Mouse (Mus musculus): ENCODE measurements at regions not wholly inside any gene's neighbourhood (a gene's known extent, or its start where the extent isn't known, plus 50 kb on each side); places are given as distances from the start of the nearest gene placed in this dataset.
"Not testable (repeated sequence)": the region's sequence is repeated elsewhere in the genome, so short reads cannot be mapped to it uniquely, and the experiment has no call there.

DNA sequence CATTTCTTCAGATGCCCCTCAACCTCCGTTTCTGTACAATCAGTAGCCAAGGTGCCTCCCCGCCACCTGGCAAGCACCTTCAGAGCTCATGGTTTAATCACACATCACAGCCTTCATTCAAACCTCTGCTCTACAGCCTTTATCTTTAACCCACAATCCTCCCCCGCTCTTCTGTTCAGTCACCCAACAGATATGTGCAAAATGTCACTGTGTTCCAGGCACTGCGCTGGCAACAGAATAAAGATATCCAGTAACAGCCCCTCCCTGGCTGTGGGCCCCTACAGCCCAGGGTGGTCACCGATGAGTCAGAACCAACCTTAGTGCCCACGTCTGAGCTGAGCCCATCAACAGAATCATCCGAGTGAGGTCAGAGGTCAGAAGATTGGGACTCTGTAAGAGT, 54.3 kb upstream of the Ddr1 start:
- no peak for ATAC-seq (replicated peaks; ENCODE audit: insufficient number of reproducible peaks, low FRiP score, low TSS enrichment, poor library complexity, severe bottlenecking)

DNA sequence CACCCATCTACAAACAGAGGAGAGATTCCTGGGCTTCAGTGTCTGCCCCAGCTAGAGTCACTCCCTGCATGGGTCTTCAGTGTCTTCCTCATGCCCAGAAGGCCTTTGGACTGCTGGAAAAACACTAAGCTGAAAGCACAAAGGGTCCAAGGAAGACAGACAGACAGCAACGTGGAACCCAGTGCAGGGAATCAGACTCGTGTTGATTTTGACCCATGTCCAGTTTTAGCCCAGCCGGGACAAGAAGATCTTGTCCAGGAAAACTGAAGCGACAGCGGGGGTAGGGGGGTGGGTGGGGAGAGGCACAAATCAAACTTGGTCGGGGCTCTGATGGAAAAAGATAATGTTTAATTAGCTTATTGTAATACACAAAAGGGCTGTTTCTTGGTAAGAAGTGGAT, 55.3 kb upstream of the Ddr1 start:
- no peak for ATAC-seq (replicated peaks; ENCODE audit: insufficient number of reproducible peaks, low FRiP score, low TSS enrichment, poor library complexity, severe bottlenecking)

DNA sequence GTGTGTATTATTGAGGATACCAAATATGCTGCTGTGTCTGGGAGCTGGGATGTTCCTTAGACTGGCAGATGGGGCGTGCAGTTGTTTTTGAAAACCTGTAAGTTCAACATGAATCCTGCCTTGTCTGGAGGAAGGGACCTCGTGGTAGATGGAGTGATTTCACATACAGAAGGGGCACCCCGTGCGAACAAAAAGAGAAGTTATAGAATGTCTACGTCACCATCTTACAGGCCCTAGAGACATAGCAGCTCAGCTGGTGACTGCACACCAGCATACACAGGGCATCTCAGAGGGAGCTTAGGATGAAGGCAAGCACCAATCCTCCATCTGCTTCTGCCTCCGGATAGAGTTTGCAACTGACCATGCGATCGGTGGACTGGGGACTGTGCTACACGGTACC, 58.2 kb upstream of the Ddr1 start:
- ATAC-seq (replicated peaks; ENCODE audit: insufficient number of reproducible peaks, low FRiP score, low TSS enrichment, poor library complexity, severe bottlenecking): peak; percentile 65

DNA sequence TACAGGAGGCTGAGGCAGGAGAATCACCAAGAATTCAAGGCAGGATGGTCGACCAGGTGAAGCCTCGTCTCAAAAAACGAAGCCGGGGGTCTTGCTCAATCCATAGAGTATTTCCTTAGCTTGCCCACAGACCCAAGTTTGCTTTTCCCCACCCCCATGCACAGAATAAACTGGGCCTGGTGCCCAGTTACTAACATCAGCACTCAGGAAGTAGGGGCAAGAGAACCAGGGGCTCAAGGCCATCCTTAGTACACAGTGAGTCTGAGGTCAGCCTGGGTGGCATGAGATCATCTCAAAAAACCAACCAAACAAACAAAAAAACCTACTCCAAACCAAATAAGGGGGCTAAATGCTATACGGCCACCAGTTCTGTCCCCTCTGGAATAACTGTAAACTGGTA, 58.4 kb upstream of the Ier3 start:
- no peak for ATAC-seq (replicated peaks; ENCODE audit: insufficient number of reproducible peaks, low FRiP score, low TSS enrichment, poor library complexity, severe bottlenecking)

DNA sequence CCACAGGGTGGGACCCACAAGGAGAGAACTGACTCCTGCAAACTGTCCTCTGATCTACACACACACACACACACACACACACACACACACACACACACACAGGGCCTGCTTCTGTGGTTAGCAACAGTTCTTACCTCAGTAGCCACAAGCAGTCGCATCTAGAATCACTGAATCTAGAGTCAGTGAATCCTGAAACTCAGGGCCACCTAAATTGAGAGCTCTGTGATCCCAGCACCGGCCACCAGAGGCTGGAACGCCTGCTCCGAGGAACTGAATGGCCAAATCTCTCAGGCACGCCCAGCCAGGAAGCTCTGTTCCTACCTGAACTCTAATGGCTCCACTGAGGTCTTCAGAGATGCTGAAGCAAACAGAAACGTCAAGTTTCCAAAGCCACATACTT, 57.6 kb upstream of the Ier3 start:
- 0 out of 2 replicates have a peak, but pooled peaks have one; percentile 33 for ATAC-seq (replicated peaks; ENCODE audit: insufficient number of reproducible peaks, low FRiP score, low TSS enrichment, poor library complexity, severe bottlenecking)

DNA sequence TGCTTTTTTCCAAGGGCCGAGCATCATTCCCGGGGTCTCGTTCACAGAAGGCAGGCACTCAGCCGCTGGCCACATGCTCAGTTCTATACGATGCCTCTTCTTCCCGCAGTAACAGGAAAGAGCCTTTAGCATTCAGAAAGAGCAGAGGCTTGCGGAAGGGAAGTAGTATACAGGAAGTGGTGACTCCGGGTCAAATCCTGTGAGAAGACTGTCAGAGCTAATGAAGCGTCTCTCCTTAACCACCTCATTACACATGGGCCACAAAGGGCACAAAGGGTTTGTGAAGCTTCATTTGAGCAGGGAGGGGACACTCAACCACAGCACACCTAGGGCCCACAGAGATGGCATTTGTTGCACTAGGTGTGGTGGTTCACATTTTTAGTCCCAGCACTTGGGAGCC, 55.1 kb upstream of the Ier3 start:
- ATAC-seq (replicated peaks; ENCODE audit: insufficient number of reproducible peaks, low FRiP score, low TSS enrichment, poor library complexity, severe bottlenecking): peak; percentile 38; the same call in 1 of the 2 replicates

DNA sequence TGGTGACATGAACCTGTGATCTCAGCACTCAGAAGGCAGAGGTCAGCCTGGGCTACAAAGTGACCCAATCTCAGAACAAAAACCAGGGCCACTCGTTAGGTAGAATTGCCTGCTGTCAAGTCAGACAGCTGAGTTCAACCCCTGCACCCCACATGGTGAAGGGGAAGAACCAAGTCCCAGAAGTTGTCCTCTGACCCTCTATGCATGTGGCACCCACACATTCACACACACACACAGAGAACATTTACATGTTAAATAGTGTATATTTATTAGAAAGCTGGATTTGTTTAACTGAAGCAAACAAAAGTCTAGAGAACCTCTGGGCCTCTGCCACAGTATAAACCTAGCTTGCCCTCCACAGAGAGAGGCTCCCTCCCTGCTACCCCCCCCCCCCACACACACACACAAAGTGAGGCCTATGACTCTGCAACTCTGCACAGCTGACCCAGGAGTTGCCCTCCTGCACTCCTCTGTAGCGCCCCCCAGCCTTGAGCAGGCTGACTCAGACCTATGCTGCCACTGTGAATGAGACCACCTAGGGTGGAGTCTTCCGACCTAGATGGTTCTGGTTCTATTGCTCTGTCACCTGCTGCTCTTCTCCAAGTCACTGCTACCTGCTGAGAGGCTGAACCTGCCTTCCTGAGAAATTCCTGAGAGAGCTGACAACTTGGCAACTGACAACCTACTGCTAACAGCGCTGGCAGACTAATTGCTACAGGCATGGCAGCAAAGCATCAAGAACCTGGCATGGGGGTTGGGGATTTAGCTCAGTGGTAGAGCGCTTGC, 52.1 kb upstream of the Ier3 start:
- ATAC-seq (replicated peaks; ENCODE audit: insufficient number of reproducible peaks, low FRiP score, low TSS enrichment, poor library complexity, severe bottlenecking): no peak

DNA sequence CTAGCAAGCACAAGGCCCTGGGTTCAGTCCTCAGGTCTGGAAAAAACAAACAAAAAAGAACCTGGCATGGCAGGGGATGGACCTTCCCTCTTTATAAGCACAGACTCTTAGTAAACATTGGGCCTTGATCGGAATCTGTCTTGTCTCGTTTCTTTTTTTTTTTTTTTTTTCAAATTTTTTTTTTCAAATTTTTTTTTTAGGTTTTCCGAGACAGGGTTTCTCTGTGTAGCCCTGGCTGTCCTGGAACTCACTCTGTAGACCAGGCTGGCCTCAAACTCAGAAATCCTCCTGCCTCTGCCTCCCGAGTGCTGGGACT, 51.6 kb upstream of the Ier3 start:
- ATAC-seq (replicated peaks; ENCODE audit: insufficient number of reproducible peaks, low FRiP score, low TSS enrichment, poor library complexity, severe bottlenecking): not testable (repeated sequence)

DNA sequence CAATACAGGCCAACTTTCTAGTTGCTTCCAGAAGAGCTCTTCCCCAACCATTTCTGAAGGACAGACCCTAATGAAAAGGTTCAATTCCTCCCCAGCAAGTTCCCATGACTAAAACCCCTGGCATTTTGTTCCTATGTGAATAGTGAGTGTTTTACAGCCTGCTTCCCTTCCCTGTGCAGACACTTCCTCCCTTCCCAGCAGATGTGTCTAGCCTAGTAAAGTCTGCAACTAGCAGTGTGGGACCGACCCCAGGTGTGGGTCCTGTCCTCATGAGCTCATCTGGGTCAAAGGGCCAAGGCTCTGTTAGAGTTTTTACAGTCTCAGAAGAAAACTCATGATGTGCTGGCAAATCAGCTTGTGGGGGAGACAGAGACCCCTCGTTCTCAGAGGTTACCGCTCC, 50.9 kb upstream of the Ier3 start:
- no peak for ATAC-seq (replicated peaks; ENCODE audit: insufficient number of reproducible peaks, low FRiP score, low TSS enrichment, poor library complexity, severe bottlenecking)

DNA sequence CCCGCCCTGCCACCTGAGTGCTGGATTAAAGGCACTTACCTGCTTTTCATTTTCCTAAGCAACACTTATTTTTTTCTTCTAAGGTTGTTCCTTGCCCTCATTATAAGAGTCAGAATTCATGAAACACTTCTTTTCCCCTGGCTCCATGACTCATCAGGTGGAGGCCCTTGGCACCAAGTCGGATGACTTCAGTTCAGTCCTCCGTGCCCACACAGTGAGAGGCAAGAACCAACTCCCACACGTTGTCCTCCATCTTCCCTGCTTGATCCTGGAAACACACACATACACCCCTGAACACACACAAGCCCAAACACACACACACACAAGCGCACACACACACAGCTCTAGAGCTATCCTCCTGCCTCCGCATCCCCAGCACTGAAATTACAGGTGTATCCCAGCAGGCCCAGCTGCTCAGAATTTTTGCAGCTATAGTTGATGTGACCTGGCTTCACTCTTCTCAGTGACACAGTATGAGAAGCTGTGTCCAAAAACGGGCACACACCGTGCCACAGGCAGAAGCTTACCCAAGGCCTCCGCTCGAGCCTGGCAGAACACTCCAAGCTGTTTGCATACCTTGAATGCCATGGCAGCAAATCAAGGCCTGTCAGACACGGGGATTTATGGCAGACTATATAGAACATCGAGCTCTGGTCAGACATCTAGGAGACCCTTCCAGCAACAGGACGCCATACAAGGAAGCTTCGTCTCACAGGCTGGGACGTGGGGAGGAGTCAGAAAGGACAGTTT, 49.7 kb upstream of the Ier3 start:
- ATAC-seq (replicated peaks; ENCODE audit: insufficient number of reproducible peaks, low FRiP score, low TSS enrichment, poor library complexity, severe bottlenecking): no peak

All from monocyte, adult 5-6 weeks (primary cell).